14 mouse cellular contexts compared by ENCODE assay signal in the genomic region with DNA sequence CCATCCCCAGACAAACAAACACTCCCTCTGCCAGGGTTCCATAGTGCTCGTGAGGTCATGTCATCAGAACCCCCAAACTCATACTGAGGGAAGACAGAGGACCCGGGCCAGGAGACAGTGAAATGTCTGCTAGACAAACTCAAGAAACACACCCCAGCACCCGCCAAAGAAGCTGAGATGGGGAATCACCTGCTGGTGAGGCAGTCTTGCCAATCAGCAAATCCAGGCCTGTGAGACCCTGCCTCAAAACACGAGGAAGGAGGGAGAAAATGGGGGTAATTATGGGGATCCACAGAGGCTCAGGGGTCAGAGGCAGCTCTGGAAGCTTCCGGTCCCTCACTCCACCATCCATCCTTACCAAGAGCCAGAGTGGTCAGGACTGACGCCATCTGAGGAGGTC. TPM values are rescaled to one million over a fixed set of nuclear protein-coding genes. Genes with fewer than 3 reads are reported as not detected.
DNase-seq lines count a peak whose midpoint lies in the region; ATAC-seq and TF ChIP-seq lines count a peak whose summit lies in the region.
"Had no signal": no experiment of that assay in that cellular context is flagged by ENCODE, and none has a peak within 500 bp of the region (broad histone marks: within the 10 kb centered on the region; RNA-seq: fewer than 3 reads in every experiment).

No protein-coding gene starts in this region.

- DNase-seq in neural tube, embryonic 11.5 days (ENCODE audit: low spot score): no peak
- no peak for DNase-seq in neural tube, embryonic 10.5 days (ENCODE audit: extremely low spot score, low spot score)
- DNase-seq in forebrain, embryonic 14.5 days (ENCODE audit: low spot score): peak; percentile 68
- DNase-seq in hindbrain, postnatal 0 days (ENCODE audit: low spot score): no peak
- no peak for DNase-seq in left cerebral cortex, adult 18-20 months (ENCODE audit: low spot score in 2 of 2)
- DNase-seq in left cerebral cortex, adult 8-10 months (ENCODE audit: low spot score in 2 of 2): no peak
- DNase-seq: adrenal gland, postnatal 36 days; cerebellum, adult 11-12 months; thymus, postnatal 14 days had no signal

- no peaks in the 10 kb centered on the region for H3K27me3 ChIP-seq in neural tube, embryonic 11.5 days (ENCODE audit: control insufficient read depth, insufficient read depth, low read length)
- no peaks in the 10 kb centered on the region for H3K27me3 ChIP-seq in forebrain, embryonic 14.5 days (replicated peaks; ENCODE audit: control insufficient read depth, insufficient read depth, low read length)
- no peaks in the 10 kb centered on the region for H3K27me3 ChIP-seq in hindbrain, postnatal 0 days (ENCODE audit: insufficient read depth, low read length)
- 0 out of 2 replicates have a peak, but pooled peaks cover 1% of the 10 kb centered on the region for H3K27me3 ChIP-seq in stomach, embryonic 16.5 days (ENCODE audit: control insufficient read depth, insufficient read depth, low read length)

- WGBS in neural tube, embryonic 11.5 days: 79% methylated on average over 6 of the region's 6 CpGs
- 34% methylated on average over 6 of the region's 6 CpGs for WGBS in forebrain, embryonic 14.5 days
- WGBS in hindbrain, postnatal 0 days: 47% methylated on average over 6 of the region's 6 CpGs
- WGBS in stomach, embryonic 16.5 days: 59% methylated on average over 6 of the region's 6 CpGs

- H3K9ac ChIP-seq in neural tube, embryonic 11.5 days (ENCODE audit: low read length): no peak overlapping the region
- peak overlapping the region; percentile 37; the same call in 1 of the 2 replicates for H3K9ac ChIP-seq in forebrain, embryonic 14.5 days (ENCODE audit: low read length)
- 0 out of 2 replicates have a peak overlapping the region, but pooled peaks have one; percentile 1 for H3K9ac ChIP-seq in hindbrain, postnatal 0 days (replicated peaks; ENCODE audit: low read length)
- peak overlapping the region; percentile 39; the same call in 1 of the 2 replicates for H3K9ac ChIP-seq in stomach, embryonic 16.5 days (ENCODE audit: low read length)

- H3K9me3 ChIP-seq in neural tube, embryonic 11.5 days (ENCODE audit: control insufficient read depth, low read length): no peaks in the 10 kb centered on the region
- H3K9me3 ChIP-seq in forebrain, embryonic 14.5 days (replicated peaks; ENCODE audit: control insufficient read depth, low read length): no peaks in the 10 kb centered on the region
- H3K9me3 ChIP-seq in hindbrain, postnatal 0 days (ENCODE audit: low read length): no peaks in the 10 kb centered on the region
- H3K9me3 ChIP-seq in stomach, embryonic 16.5 days (replicated peaks; ENCODE audit: control insufficient read depth, low read length): no peaks in the 10 kb centered on the region

- H3K4me1 ChIP-seq in neural tube, embryonic 11.5 days (ENCODE audit: control insufficient read depth, insufficient read depth, low read length): peaks cover 47% of the 10 kb centered on the region
- H3K4me1 ChIP-seq in forebrain, embryonic 14.5 days (ENCODE audit: control insufficient read depth, insufficient read depth, low read length): peaks cover 76% of the 10 kb centered on the region
- peaks cover 50% of the 10 kb centered on the region for H3K4me1 ChIP-seq in hindbrain, postnatal 0 days (ENCODE audit: insufficient read depth, low read length)
- peaks cover 51% of the 10 kb centered on the region for H3K4me1 ChIP-seq in stomach, embryonic 16.5 days (ENCODE audit: control insufficient read depth, insufficient read depth, low read length)

- no peak for TF ChIP-seq CTCF in hindbrain, postnatal 0 days (IDR thresholded peaks at IDR 0.05; ENCODE audit: low read depth)

- no peak overlapping the region for H3K4me3 ChIP-seq in neural tube, embryonic 11.5 days (ENCODE audit: low read depth, low read length)
- H3K4me3 ChIP-seq in forebrain, embryonic 14.5 days (ENCODE audit: low read depth, low read length): 0 out of 2 replicates have a peak overlapping the region, but pooled peaks have one; percentile 8
- no peak overlapping the region for H3K4me3 ChIP-seq in hindbrain, postnatal 0 days (ENCODE audit: low read length)
- no peak overlapping the region for H3K4me3 ChIP-seq in stomach, embryonic 16.5 days (replicated peaks; ENCODE audit: low read length)
- H3K4me3 ChIP-seq: megakaryocyte, embryonic 14.5 days had no signal

- no peak overlapping the region for H3K4me2 ChIP-seq in neural tube, embryonic 11.5 days (ENCODE audit: low read depth)
- H3K4me2 ChIP-seq in forebrain, embryonic 14.5 days (ENCODE audit: low read length): peak overlapping the region; percentile 46
- peak overlapping the region; percentile 37; the same call in 1 of the 2 replicates for H3K4me2 ChIP-seq in hindbrain, postnatal 0 days (ENCODE audit: low read depth, low read length)
- 0 out of 2 replicates have a peak overlapping the region, but pooled peaks have one; percentile 32 for H3K4me2 ChIP-seq in stomach, embryonic 16.5 days (ENCODE audit: low read depth, low read length)
- H3K4me2 ChIP-seq: heart, embryonic 11.5 days had no signal

- ATAC-seq in neural tube, embryonic 11.5 days (ENCODE audit: insufficient read depth, low FRiP score, low TSS enrichment): no peak
- ATAC-seq in forebrain, embryonic 14.5 days: no peak
- ATAC-seq in hindbrain, postnatal 0 days: no peak
- ATAC-seq in stomach, embryonic 16.5 days (ENCODE audit: insufficient read depth, low FRiP score): no peak

- H3K27ac ChIP-seq in neural tube, embryonic 11.5 days (ENCODE audit: low read depth, low read length): peak overlapping the region; percentile 64; the same call in 1 of the 2 replicates
- H3K27ac ChIP-seq in forebrain, embryonic 14.5 days (ENCODE audit: low read depth, low read length): peak overlapping the region; percentile 97
- H3K27ac ChIP-seq in hindbrain, postnatal 0 days: peak overlapping the region; percentile 62
- H3K27ac ChIP-seq in stomach, embryonic 16.5 days (ENCODE audit: low read length): no peak overlapping the region; the same call in 1 of the 2 replicates

- H3K36me3 ChIP-seq in neural tube, embryonic 11.5 days (ENCODE audit: control insufficient read depth, insufficient read depth, low read length): no peaks in the 10 kb centered on the region; the same call in none of the 2 replicates
- peaks cover 23% of the 10 kb centered on the region for H3K36me3 ChIP-seq in forebrain, embryonic 14.5 days (ENCODE audit: control insufficient read depth, insufficient read depth, low read length)
- H3K36me3 ChIP-seq in hindbrain, postnatal 0 days (ENCODE audit: insufficient read depth, low read length): no peaks in the 10 kb centered on the region
- no peaks in the 10 kb centered on the region for H3K36me3 ChIP-seq in stomach, embryonic 16.5 days (ENCODE audit: control insufficient read depth, insufficient read depth, low read length)

RNA-seq across cellular contexts. Expression of a gene that starts 9.5 kb away (rescaled TPM):
- polyA plus RNA-seq in neural tube, embryonic 11.5 days (2014; fragmentation: Nextera tagmentation; extraction: Ambion mirVana): 164 and 174 TPM in 2 replicates
- 248 and 319 TPM in 2 replicates for polyA plus RNA-seq in forebrain, embryonic 14.5 days (2014; fragmentation: Nextera tagmentation; extraction: Ambion mirVana)
- total RNA-seq in hindbrain, postnatal 0 days (2014; rRNA removed): 869 and 913 TPM in 2 replicates
- 196 and 198 TPM in 2 replicates for polyA plus RNA-seq in hindbrain, postnatal 0 days (2015; fragmentation: Nextera tagmentation; extraction: Ambion mirVana)
- 58.5 and 61.9 TPM in 2 replicates for polyA plus RNA-seq in stomach, embryonic 16.5 days (2015; fragmentation: Nextera tagmentation; extraction: Ambion mirVana)
- 100 to 1,000 TPM; 588 to 594 TPM for total RNA-seq in left cerebral cortex, adult 18-20 months (2021)
- total RNA-seq in left cerebral cortex, adult 8-10 months (2022): 100 to 1,000 TPM; 559 to 588 (median 565) TPM

RNA-seq across cellular contexts. Expression of a gene that starts 45.5 kb away (rescaled TPM):
- not detected in 2 replicates for polyA plus RNA-seq in neural tube, embryonic 11.5 days (2014; fragmentation: Nextera tagmentation; extraction: Ambion mirVana)
- polyA plus RNA-seq in forebrain, embryonic 14.5 days (2014; fragmentation: Nextera tagmentation; extraction: Ambion mirVana): 0.14 TPM in 1 of 2 replicates, not detected in the other
- not detected in 2 replicates for total RNA-seq in hindbrain, postnatal 0 days (2014; rRNA removed)
- not detected in 2 replicates for polyA plus RNA-seq in hindbrain, postnatal 0 days (2015; fragmentation: Nextera tagmentation; extraction: Ambion mirVana)
- not detected in 2 replicates for polyA plus RNA-seq in stomach, embryonic 16.5 days (2015; fragmentation: Nextera tagmentation; extraction: Ambion mirVana)
- total RNA-seq in left cerebral cortex, adult 18-20 months (2021): not detected
- not detected for total RNA-seq in left cerebral cortex, adult 8-10 months (2022)
- total RNA-seq: adrenal gland, postnatal 36 days; liver, adult 2 months had no signal
- polyA plus RNA-seq: heart, embryonic 11.5 days; intestine, embryonic 14.5 days; liver, adult 2 months had no signal
